In genomic region chr13:75501530-75501929, GRCm38 (mm10) we compare ENCODE assay signal across 25 mouse cellular contexts.
A peak's percentile ranks its signal among the peaks of the same experiment; 100 is the strongest.
DNase-seq lines count a peak whose midpoint lies in the region; ATAC-seq and TF ChIP-seq lines count a peak whose summit lies in the region.
"Had no signal": no experiment of that assay in that cellular context is flagged by ENCODE, and none has a peak within 500 bp of the region (broad histone marks: within the 10 kb centered on the region; RNA-seq: fewer than 3 reads in every experiment).

No protein-coding gene starts in this region.

- no peak for ATAC-seq in CD4-positive, CD25-positive, alpha-beta regulatory T cell, adult 4 months
- ATAC-seq: activated CD4-positive, CD25-positive, alpha-beta regulatory T cell, adult 4 months; forebrain, embryonic 13.5 days; forebrain, embryonic 15.5 days; forebrain, postnatal 0 days; Patski had no signal

- H3K4me3 ChIP-seq in C2C12 (ENCODE audit: insufficient read depth, poor library complexity, severe bottlenecking) = no peak overlapping the region
- H3K4me3 ChIP-seq: embryonic facial prominence, embryonic 13.5 days; embryonic facial prominence, embryonic 15.5 days; forebrain, embryonic 13.5 days; forebrain, embryonic 15.5 days had no signal

- H3K79me2 ChIP-seq in C2C12 (ENCODE audit: control insufficient read depth, insufficient read depth) = no peaks in the 10 kb centered on the region

- no peaks in the 10 kb centered on the region for H3K36me3 ChIP-seq in C2C12 (ENCODE audit: control insufficient read depth, insufficient read depth)
- H3K36me3 ChIP-seq: embryonic facial prominence, embryonic 13.5 days; embryonic facial prominence, embryonic 15.5 days; forebrain, embryonic 15.5 days; G1E had no signal

- DNase-seq in 3T3-L1 (ENCODE audit: low read depth, low spot score) (peak; percentile 76), ZHBTc4 (ENCODE audit: low read depth, low spot score) (peak; percentile 23)
- DNase-seq in cerebellum, postnatal 4 days (ENCODE audit: low spot score in 2 of 2) = no peak
- no peak for DNase-seq in kidney, postnatal 36 days
- DNase-seq: adrenal gland, adult 8-10 months; adrenal gland, postnatal 14 days; adrenal gland, postnatal 36 days; B cell, adult 2 months; cerebellum, adult 11-12 months; cerebellum, adult 2 months; cerebellum, adult 9-10 months; cerebellum, postnatal 10 days; cerebellum, postnatal 25 days; embryo, embryonic 11 days; forebrain, postnatal 0 days had no signal

- no peaks in the 10 kb centered on the region for H3K27me3 ChIP-seq in C2C12 (ENCODE audit: control insufficient read depth, insufficient read depth, insufficient read length)
- H3K27me3 ChIP-seq: CH12.LX; embryonic facial prominence, embryonic 13.5 days; embryonic facial prominence, embryonic 15.5 days; forebrain, embryonic 13.5 days; forebrain, embryonic 15.5 days; Patski had no signal

- H3ac ChIP-seq in C2C12 (ENCODE audit: control insufficient read depth, insufficient read length, low read depth) = no peak overlapping the region

- no peak for TF ChIP-seq CTCF in C2C12 (IDR thresholded peaks at IDR 0.05; ENCODE audit: control insufficient read depth, insufficient read depth, insufficient read length)

- no peaks in the 10 kb centered on the region for H3K79me3 ChIP-seq in C2C12 (ENCODE audit: low read depth)

TF ChIP-seq in C2C12, 6 proteins besides CTCF, POLR2A, EP300 and RAD21:
- TF ChIP-seq CEBPB (IDR thresholded peaks at IDR 0.05; ENCODE audit: low read depth) (peak; percentile 69), MYOD1 (IDR thresholded peaks at IDR 0.05; ENCODE audit: control insufficient read depth, insufficient read length, low read depth) (no peak)

Comparison
In these comparisons a context has a peak if more than half of its experiments do, and no peak if none do; other contexts are left out.
1. DNase-seq: peak in 3T3-L1 (single experiment) and ZHBTc4 (single experiment); none in cerebellum, postnatal 4 days (0 of 2) and kidney, postnatal 36 days (0 of 2).